Mouse (Mus musculus) thymus, adult 2 months (tissue): ENCODE results near the gene Cpne6.

ENCODE experiments used
- CTCF ChIP-seq: fragments of 200-500 bp; IDR thresholded peaks from 2 replicates; pipeline ENCODE4 v1.5.1; 2012; ENCODE audit warnings: mild to moderate bottlenecking, control low read depth, low read length, moderate library complexity, borderline replicate concordance; ENCODE audit not compliant: control insufficient read depth, poor library complexity, insufficient read depth; ENCODE audit errors: extremely low read depth
- POLR2A ChIP-seq: fragments of 200-500 bp; IDR thresholded peaks from 2 replicates; pipeline ENCODE4 v1.6.1; 2012; ENCODE audit warnings: mild to moderate bottlenecking, low read length, control low read depth, moderate library complexity; ENCODE audit not compliant: control insufficient read depth, poor library complexity, insufficient read depth; ENCODE audit errors: extremely low read depth

DNA sequence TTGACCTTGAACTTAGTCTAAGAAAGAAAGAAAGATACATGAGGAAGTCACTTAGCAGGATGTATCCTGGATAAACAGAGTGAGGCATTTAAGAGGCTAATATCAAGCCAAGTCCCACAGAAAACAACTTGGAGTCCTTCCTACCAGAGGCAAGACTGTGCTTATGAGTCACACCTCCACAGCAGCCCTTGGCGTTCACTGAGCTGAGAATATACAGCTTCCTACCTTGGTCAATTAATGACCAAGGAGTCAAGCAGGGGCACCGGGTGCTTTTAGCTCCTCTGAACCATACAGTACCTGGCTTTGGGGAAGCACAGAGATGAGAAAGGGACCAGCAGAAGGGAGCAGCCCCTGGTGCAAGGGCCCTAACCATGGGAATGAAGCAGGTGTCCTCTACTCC, 41.2 kb upstream of the Cpne6 start:
- TF ChIP-seq POLR2A (no peak), CTCF (no peak)
